Mouse (Mus musculus) heart, adult 2 months (tissue): Measurements from ENCODE around the gene Rpl19.

ENCODE experiments used
- CTCF ChIP-seq: fragments of 200-600 bp; IDR thresholded peaks from 2 replicates; pipeline ENCODE4 v1.8.1; 2022; ENCODE audit warnings: antibody characterized with exemption, mild to moderate bottlenecking, moderate library complexity
- EP300 ChIP-seq: fragments of 200-500 bp; IDR thresholded peaks from 2 replicates; pipeline ENCODE4 v1.6.1; 2011; ENCODE audit warnings: low read depth, low read length, control low read depth; ENCODE audit not compliant: insufficient read depth
- POLR2A ChIP-seq: fragments of 200-500 bp; IDR thresholded peaks from 2 replicates; pipeline ENCODE4 v1.6.1; 2011; ENCODE audit warnings: mild to moderate bottlenecking, low read depth, low read length, control low read depth; ENCODE audit not compliant: insufficient read depth

GRCm38 (mm10) chr11:97998898-97999608 lies 27.5 kb upstream of the Rpl19 start:
- TF ChIP-seq CTCF (no peak), POLR2A (no peak), EP300 (no peak)
